Mouse (Mus musculus) duodenum, adult 2 months (tissue): ENCODE data around the gene Spatc1l. TPM values are rescaled to one million over a fixed set of nuclear protein-coding genes. Genes with fewer than 3 reads are reported as not detected.

Source experiments
- polyA plus RNA-seq: library from polyadenylated mRNA; depleted of rRNA; stranded (reverse); fragments of >200 nt; gene quantifications from 2 replicates; pipeline ENCODE4 v1.2.3, GENCODE M21; 2012; ENCODE audit warnings: low replicate concordance; rRNA removed

Spatc1l gene
- polyA plus RNA-seq: not detected in 2 replicates

GRCm38 (mm10) chr10:76561972-76562371 is at the start of gene Spatc1l:
Spatc1l (plus strand) TSS chr10:76562272.

DNA sequence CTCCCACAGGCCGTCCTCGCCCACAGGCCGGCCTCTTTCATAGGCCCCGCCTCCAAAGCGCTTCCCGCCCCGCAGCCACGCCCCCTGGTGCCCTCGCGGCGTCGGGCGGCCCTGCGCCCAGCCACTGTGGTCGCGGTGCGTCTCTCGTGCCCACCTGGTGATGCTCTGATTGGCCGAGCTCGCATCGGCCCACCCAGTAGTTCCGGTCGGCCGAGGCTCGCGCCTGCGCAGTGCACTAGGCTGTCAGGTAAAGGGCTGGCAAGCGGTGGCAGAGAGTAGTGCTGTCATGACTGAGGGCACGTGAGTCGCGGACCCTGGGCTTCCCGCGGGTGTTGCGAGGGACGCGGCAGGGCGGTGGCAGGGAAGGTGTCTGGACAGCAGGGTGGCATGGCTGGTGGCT is 30.7 kb upstream of the Spatc1l start, which contains the start of gene Lss:
Lss (plus strand) TSS at position 214 of the 400 bp plus-strand sequence.

GRCm38 (mm10) chr10:76575374-76575773 is 13.3 kb downstream of the Spatc1l start, which contains the start of gene Ftcd:
Ftcd (plus strand) TSS chr10:76575648.

Other genes with a start within 250 kb of the Spatc1l start
- 7.9 and 8.9 TPM in 2 replicates for gene Dip2a, start 217.0 kb upstream of the Spatc1l start, polyA plus RNA-seq
- gene AC141477.1, start 121.8 kb upstream of the Spatc1l start, polyA plus RNA-seq: not detected in 2 replicates
- 7.0 and 7.6 TPM in 2 replicates for gene Pcnt, start 119.5 kb upstream of the Spatc1l start, polyA plus RNA-seq
- not detected in 2 replicates for gene 2610028H24Rik, start 113.2 kb upstream of the Spatc1l start, polyA plus RNA-seq
- 7.2 and 9.6 TPM in 2 replicates for gene Mcm3ap, start 93.3 kb upstream of the Spatc1l start, polyA plus RNA-seq
- 3.3 and 4.8 TPM in 2 replicates for gene Ybey, start 93.2 kb upstream of the Spatc1l start, polyA plus RNA-seq
- 7.3 and 24.3 TPM in 2 replicates for gene Lss, start 30.7 kb upstream of the Spatc1l start, polyA plus RNA-seq
- 0.04 TPM in 1 of 2 replicates, not detected in the other for gene Ftcd, start 13.4 kb downstream of the Spatc1l start, polyA plus RNA-seq
- 77.2 and 77.4 TPM in 2 replicates for gene Col6a2, start 61.4 kb downstream of the Spatc1l start, polyA plus RNA-seq
- gene Col6a1, start 163.9 kb downstream of the Spatc1l start, polyA plus RNA-seq: 50.0 and 54.9 TPM in 2 replicates